Mouse (Mus musculus): ENCODE results near the gene Adra2b. TPM values are rescaled to one million over a fixed set of nuclear protein-coding genes. Genes with fewer than 3 reads are reported as not detected.

Adra2b gene
- polyA plus RNA-seq (2012; fragmentation: generic; extraction: Trizol) = under 1 TPM in 1 of 2 experiments, not detected in 1; 0.01 TPM

GRCm38 (mm10) chr2:127362459-127363281, at the start of gene Adra2b:
TSS of gene Adra2b (plus strand) at chr2:127363208.

GRCm38 (mm10) chr2:127335767-127336496, 27.1 kb upstream of the Adra2b start, which contains the start of gene Dusp2:
TSS of gene Dusp2 (plus strand) at chr2:127336159.

DNA sequence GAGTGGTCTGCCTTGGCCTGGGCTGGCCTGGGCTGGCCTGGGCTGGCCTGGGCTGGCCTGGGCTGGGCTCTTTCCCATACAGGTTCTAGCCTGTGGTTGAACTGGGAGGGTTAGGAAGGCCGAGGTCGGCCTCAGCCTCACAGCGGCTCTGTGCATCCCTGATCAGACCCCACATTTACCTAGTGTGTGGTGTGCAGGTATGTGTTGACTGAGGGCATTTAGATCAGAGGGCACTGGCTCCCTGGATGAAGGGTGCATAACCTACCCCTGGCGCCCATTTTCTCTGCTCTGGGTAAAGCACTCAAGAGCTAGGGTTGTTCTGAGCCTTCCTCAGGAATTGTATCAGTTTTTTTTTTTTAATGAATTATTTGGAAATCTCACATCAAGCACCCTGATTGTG, 24.6 kb upstream of the Adra2b start, which contains the start of gene Astl:
Gene Astl (plus strand): TSS at position 224 of the 400 bp plus-strand sequence.

Other genes with a start within 250 kb of the Adra2b start
- 10 to 100 TPM in 1 of 2 experiments, 1 to 10 TPM in 1; 9.4 to 24.3 TPM for gene Ncaph, start 229.3 kb upstream of the Adra2b start, polyA plus RNA-seq (2012; fragmentation: generic; extraction: Trizol)
- 1 to 10 TPM; 1.1 to 1.2 TPM for gene Itpripl1, start 219.8 kb upstream of the Adra2b start, polyA plus RNA-seq (2012; fragmentation: generic; extraction: Trizol)
- 1 to 10 TPM in 1 of 2 experiments, under 1 TPM in 1; 0.53 to 1.9 TPM for gene 1810024B03Rik, start 154.9 kb upstream of the Adra2b start, polyA plus RNA-seq (2012; fragmentation: generic; extraction: Trizol)
- 10 to 100 TPM; 15.7 to 46.6 TPM for gene Snrnp200, start 154.8 kb upstream of the Adra2b start, polyA plus RNA-seq (2012; fragmentation: generic; extraction: Trizol)
- gene Ciao1, start 115.4 kb upstream of the Adra2b start, polyA plus RNA-seq (2012; fragmentation: generic; extraction: Trizol) = 10 to 100 TPM; 23.8 to 42.1 TPM
- 10 to 100 TPM in 1 of 2 experiments, 1 to 10 TPM in 1; 7.5 to 36.2 TPM for gene Tmem127, start 115.3 kb upstream of the Adra2b start, polyA plus RNA-seq (2012; fragmentation: generic; extraction: Trizol)
- gene Stard7, start 93.0 kb upstream of the Adra2b start, polyA plus RNA-seq (2012; fragmentation: generic; extraction: Trizol) = 10 to 100 TPM in 1 of 2 experiments, 1 to 10 TPM in 1; 6.1 to 17.6 TPM
- gene Dusp2, start 27.0 kb upstream of the Adra2b start, polyA plus RNA-seq (2012; fragmentation: generic; extraction: Trizol) = 1 to 10 TPM; 3.2 to 7.4 TPM
- under 1 TPM in 1 of 2 experiments, not detected in 1; 0.01 TPM for gene Astl, start 24.6 kb upstream of the Adra2b start, polyA plus RNA-seq (2012; fragmentation: generic; extraction: Trizol)
- gene Gpat2, start 62.0 kb downstream of the Adra2b start, polyA plus RNA-seq (2012; fragmentation: generic; extraction: Trizol) = under 1 TPM in 1 of 2 experiments, not detected in 1; 0.02 TPM
- under 1 TPM; 0.57 to 0.73 TPM for gene Fahd2a, start 81.4 kb downstream of the Adra2b start, polyA plus RNA-seq (2012; fragmentation: generic; extraction: Trizol)
- 1 to 10 TPM in 1 of 2 experiments, under 1 TPM in 1; 0.66 to 3.0 TPM for gene Kcnip3, start 158.9 kb downstream of the Adra2b start, polyA plus RNA-seq (2012; fragmentation: generic; extraction: Trizol)
- gene Prom2, start 178.3 kb downstream of the Adra2b start, polyA plus RNA-seq (2012; fragmentation: generic; extraction: Trizol) = not detected
- gene Zfp661, start 223.9 kb downstream of the Adra2b start, polyA plus RNA-seq (2012; fragmentation: generic; extraction: Trizol) = under 1 TPM; 0.04 to 0.71 TPM
- 10 to 100 TPM; 28.7 to 30.0 TPM for gene Mrps5, start 224.0 kb downstream of the Adra2b start, polyA plus RNA-seq (2012; fragmentation: generic; extraction: Trizol)